Mouse (Mus musculus) C2C12 (cell line): ENCODE results near the gene Coro2b. TPM values are rescaled to one million over a fixed set of nuclear protein-coding genes. Genes with fewer than 3 reads are reported as not detected.

Experiments
- H3K27me3 ChIP-seq: one replicate; pipeline ENCODE4 v1.6.1; 2011; ENCODE audit not compliant: control insufficient read depth, insufficient read depth, insufficient read length
- H3K36me3 ChIP-seq: one replicate; pipeline ENCODE4 v1.6.1; 2011; ENCODE audit not compliant: control insufficient read depth, insufficient read depth
- H3K4me3 ChIP-seq: one replicate; pipeline ENCODE4 v1.5.1; 2011; ENCODE audit warnings: mild to moderate bottlenecking, control low read depth; ENCODE audit not compliant: poor library complexity, insufficient read depth, severe bottlenecking
- H3K79me2 ChIP-seq: one replicate; pipeline ENCODE4 v1.6.1; 2011; ENCODE audit not compliant: control insufficient read depth, insufficient read depth
- H3K79me3 ChIP-seq: one replicate; pipeline ENCODE4 v1.6.1; 2011; ENCODE audit warnings: low read depth, control low read depth
- H3ac ChIP-seq: one replicate; pipeline ENCODE3; 2011; ENCODE audit warnings: low read depth; ENCODE audit not compliant: control insufficient read depth, insufficient read length
- CEBPB ChIP-seq: IDR thresholded peaks from one replicate; pipeline ENCODE4 v1.6.1; 2011; ENCODE audit warnings: low read depth, mild to moderate bottlenecking, control low read depth, moderate library complexity
- CTCF ChIP-seq: IDR thresholded peaks from one replicate; pipeline ENCODE4 v1.5.1; 2011; ENCODE audit not compliant: control insufficient read depth, insufficient read depth, insufficient read length
- FOSL1 ChIP-seq: IDR thresholded peaks from one replicate; pipeline ENCODE4 v1.8.0; 2011; ENCODE audit warnings: mild to moderate bottlenecking, low read length; ENCODE audit not compliant: poor library complexity, insufficient read depth, severe bottlenecking
- MAX ChIP-seq: IDR thresholded peaks from one replicate; pipeline ENCODE4 v1.6.1; 2011; ENCODE audit warnings: mild to moderate bottlenecking, control low read depth
- MYOD1 ChIP-seq: IDR thresholded peaks from one replicate; pipeline ENCODE4 v1.6.1; 2011; ENCODE audit warnings: low read depth; ENCODE audit not compliant: control insufficient read depth, insufficient read length
- MYOG ChIP-seq: IDR thresholded peaks from one replicate; pipeline ENCODE4 v1.6.1; 2011; ENCODE audit not compliant: control insufficient read depth, insufficient read length; ENCODE audit errors: extremely low read depth
- USF1 ChIP-seq: IDR thresholded peaks from one replicate; pipeline ENCODE4 v1.6.1; 2011; ENCODE audit warnings: low read depth, mild to moderate bottlenecking, control low read depth, moderate library complexity
- polyA plus RNA-seq: library from polyadenylated mRNA; unstranded; fragments of >200 nt; fragmentation: generic; extraction: Trizol; gene quantifications from one replicate; pipeline ENCODE4 v1.2.1, GENCODE M21; 2012; ENCODE audit warnings: missing spikeins

Gene Coro2b
- polyA plus RNA-seq, 1 experiment = 9.9 TPM

DNA sequence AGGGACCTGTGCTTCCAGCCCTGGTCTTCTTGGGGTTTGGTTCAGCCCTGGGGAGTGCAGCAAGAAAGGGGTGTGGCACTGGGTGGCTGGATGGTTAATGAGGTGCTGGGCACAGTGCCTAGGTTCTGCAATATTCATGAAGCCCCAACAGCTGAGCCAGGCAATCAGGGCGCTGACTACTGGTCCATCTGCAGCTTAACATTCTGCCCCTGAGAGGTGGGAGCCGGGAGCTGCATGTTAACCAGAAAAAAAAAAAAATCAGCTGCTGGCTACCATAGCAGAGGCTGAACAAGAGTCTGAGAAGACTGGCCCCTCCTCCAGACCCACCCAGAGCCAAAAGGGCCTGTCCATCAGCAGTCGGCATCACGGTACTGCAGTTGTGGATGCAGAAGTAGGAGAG is 52.7 kb downstream of the Coro2b start:
- H3K79me2 ChIP-seq = no peaks in the 10 kb centered on the region
- no peaks in the 10 kb centered on the region for H3K79me3 ChIP-seq
- no peaks in the 10 kb centered on the region for H3K27me3 ChIP-seq
- TF ChIP-seq MYOD1 (no peak), USF1 (no peak), MYOG (no peak), FOSL1 (no peak)
- no peak overlapping the region for H3K4me3 ChIP-seq
- no peak overlapping the region for H3ac ChIP-seq
- no peaks in the 10 kb centered on the region for H3K36me3 ChIP-seq

GRCm38 (mm10) chr9:62482788-62483187 is 54.1 kb downstream of the Coro2b start:
- no peaks in the 10 kb centered on the region for H3K36me3 ChIP-seq
- no peak overlapping the region for H3K4me3 ChIP-seq
- H3ac ChIP-seq = no peak overlapping the region
- no peaks in the 10 kb centered on the region for H3K79me3 ChIP-seq
- no peaks in the 10 kb centered on the region for H3K79me2 ChIP-seq
- H3K27me3 ChIP-seq = no peaks in the 10 kb centered on the region
- TF ChIP-seq CEBPB (no peak), CTCF (no peak), USF1 (no peak), MYOG (no peak), MAX (no peak), MYOD1 (no peak), FOSL1 (no peak)

DNA sequence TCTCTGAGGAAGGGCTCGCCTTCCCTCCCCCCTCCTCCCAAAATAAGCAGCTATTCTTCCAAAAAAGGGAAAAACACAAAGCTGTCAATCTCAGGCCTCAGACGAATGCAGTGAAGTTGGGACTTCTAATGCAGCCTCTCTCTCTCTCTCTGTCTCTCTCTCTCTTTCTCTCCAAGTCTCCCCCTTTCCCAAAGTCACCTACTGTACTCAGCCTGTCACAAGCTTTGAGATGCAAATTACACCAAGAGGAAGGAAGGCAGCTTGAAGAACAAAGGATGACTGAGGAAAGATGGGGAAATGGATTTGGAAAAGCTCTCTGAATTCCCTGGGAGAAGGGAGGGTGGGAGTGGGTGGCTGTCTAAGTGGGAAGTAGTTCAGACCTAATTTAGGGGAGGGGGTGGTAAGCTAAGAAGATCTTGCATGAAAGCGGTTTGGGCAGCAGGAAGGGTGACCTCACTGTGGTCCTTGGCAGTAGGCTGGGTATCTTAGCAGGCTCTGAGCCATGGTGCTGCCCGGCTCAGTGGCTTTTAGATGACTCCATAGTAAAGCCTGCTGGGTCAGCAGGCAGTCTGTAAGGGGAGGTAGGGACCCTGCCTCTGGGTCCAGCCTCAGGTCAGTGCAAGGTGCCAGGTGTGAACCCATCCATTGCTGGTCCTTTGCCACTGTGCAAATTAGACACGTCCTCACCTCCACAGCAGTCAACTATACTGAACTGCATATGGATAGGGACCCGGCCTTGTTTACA is 55.8 kb downstream of the Coro2b start:
- Histone ChIP-seq H3K79me2 (no peaks in the 10 kb centered on the region), H3K27me3 (no peaks in the 10 kb centered on the region), H3K79me3 (no peaks in the 10 kb centered on the region), H3ac (no peak overlapping the region), H3K4me3 (no peak overlapping the region), H3K36me3 (no peaks in the 10 kb centered on the region)
- TF ChIP-seq MYOG (no peak), FOSL1 (no peak), USF1 (no peak)

DNA sequence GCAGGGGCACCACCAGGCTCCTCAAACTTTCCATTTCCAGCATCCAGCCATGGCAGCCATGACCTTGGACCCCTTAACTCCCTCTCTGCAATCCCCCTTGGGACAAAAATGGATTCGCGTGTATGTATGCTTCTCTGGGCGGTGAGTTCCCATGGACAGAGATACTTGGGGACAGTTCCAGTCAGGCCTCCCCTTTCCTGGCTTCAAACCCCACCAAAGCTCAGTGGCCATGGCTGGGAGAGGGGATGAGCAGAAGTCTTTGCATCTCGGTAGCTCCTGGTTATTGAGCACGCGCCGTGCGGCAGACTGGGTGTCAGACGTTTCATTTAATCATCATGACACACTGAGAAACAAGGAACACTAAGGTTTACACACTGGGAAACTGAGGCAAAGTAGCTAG is 56.7 kb downstream of the Coro2b start:
- H3K4me3 ChIP-seq = no peak overlapping the region
- TF ChIP-seq CTCF (no peak), MYOG (no peak), FOSL1 (no peak), MYOD1 (no peak), MAX (no peak), USF1 (no peak), CEBPB (no peak)
- no peaks in the 10 kb centered on the region for H3K36me3 ChIP-seq
- H3K79me3 ChIP-seq = no peaks in the 10 kb centered on the region
- no peaks in the 10 kb centered on the region for H3K27me3 ChIP-seq
- no peak overlapping the region for H3ac ChIP-seq
- no peaks in the 10 kb centered on the region for H3K79me2 ChIP-seq

- Histone ChIP-seq H3K4me3 (peak overlapping the region; percentile 6), H3K79me2 (no peaks in the 10 kb centered on the region), H3K36me3 (no peaks in the 10 kb centered on the region), H3ac (no peak overlapping the region), H3K79me3 (no peaks in the 10 kb centered on the region), H3K27me3 (no peaks in the 10 kb centered on the region)
- no peak for TF ChIP-seq MYOG
- no peak for TF ChIP-seq MAX
- TF ChIP-seq CTCF = no peak
- no peak for TF ChIP-seq CEBPB
- TF ChIP-seq USF1 = no peak
- TF ChIP-seq FOSL1 = no peak
- peak; percentile 69 for TF ChIP-seq MYOD1
Observed at GRCm38 (mm10) chr9:62476782-62477487, 59.9 kb downstream of the Coro2b start.

GRCm38 (mm10) chr9:62474206-62474605 is 62.6 kb downstream of the Coro2b start:
- Histone ChIP-seq H3ac (no peak overlapping the region), H3K79me2 (no peaks in the 10 kb centered on the region), H3K27me3 (no peaks in the 10 kb centered on the region), H3K79me3 (no peaks in the 10 kb centered on the region), H3K36me3 (no peaks in the 10 kb centered on the region), H3K4me3 (no peak overlapping the region)
- TF ChIP-seq CEBPB (no peak), MYOD1 (no peak), USF1 (no peak), MAX (no peak), CTCF (no peak), FOSL1 (no peak), MYOG (no peak)
